Mouse (Mus musculus): Measurements from ENCODE around the gene U90926.

GRCm38 (mm10) chr5:92248614-92249013 lies 33.4 kb upstream of the U90926 start:
- no peak for TF ChIP-seq GATA1 (IDR thresholded peaks at IDR 0.05; ENCODE audit: low read length)
- TF ChIP-seq TAL1 (IDR thresholded peaks at IDR 0.05; ENCODE audit: low read length), result no peak
